Mouse (Mus musculus) liver, adult 2 months (tissue): ENCODE measurements around the gene Agap1.

Experiments
- CTCF ChIP-seq: fragments of 200-500 bp; IDR thresholded peaks from 2 replicates; pipeline ENCODE4 v1.5.1; 2011; ENCODE audit warnings: low read depth, low read length, control low read depth
- POLR2A ChIP-seq: fragments of 200-500 bp; IDR thresholded peaks from 2 replicates; pipeline ENCODE4 v1.6.1; 2011; ENCODE audit warnings: low read length, control low read depth; ENCODE audit not compliant: insufficient read depth; ENCODE audit errors: extremely low read depth

GRCm38 (mm10) chr1:89544094-89544493 lies 89.5 kb downstream of the Agap1 start:
- TF ChIP-seq POLR2A, result no peak
- no peak for TF ChIP-seq CTCF
